Mouse (Mus musculus): ENCODE data around the gene Bcl6b. TPM values are rescaled to one million over a fixed set of nuclear protein-coding genes. Genes with fewer than 3 reads are reported as not detected.

Gene Bcl6b
- polyA plus RNA-seq, 1 experiment from 2014 or later: 22.0 TPM

- no peaks in the 10 kb centered on the region for H3K27me3 ChIP-seq (ENCODE audit: insufficient read depth, low read length)
- H3K4me1 ChIP-seq (replicated peaks; ENCODE audit: insufficient read depth, low read length): no peaks in the 10 kb centered on the region
- no peak overlapping the region for H3K4me3 ChIP-seq (replicated peaks; ENCODE audit: low read depth, low read length)
- ATAC-seq (replicated peaks; ENCODE audit: low FRiP score, low read depth): no peak
- 84% methylated on average over 11 of the region's 11 CpGs for WGBS
- H3K4me2 ChIP-seq (ENCODE audit: low read length): no peak overlapping the region
- H3K9me3 ChIP-seq (replicated peaks; ENCODE audit: low read length): no peaks in the 10 kb centered on the region
- no peak overlapping the region for H3K9ac ChIP-seq (ENCODE audit: low read depth, low read length)
- H3K36me3 ChIP-seq (ENCODE audit: insufficient read depth, low read length): no peaks in the 10 kb centered on the region
- no peak overlapping the region for H3K27ac ChIP-seq
- no peak for DNase-seq (ENCODE audit: low spot score)
- TF ChIP-seq CTCF (IDR thresholded peaks at IDR 0.05; ENCODE audit: low read depth): no peak
Measured at GRCm38 (mm10) chr11:70178311-70178710, 51.3 kb downstream of the Bcl6b start.

GRCm38 (mm10) chr11:70177647-70178046 is 52.0 kb downstream of the Bcl6b start:
- Histone ChIP-seq H3K9ac (ENCODE audit: low read depth, low read length) (no peak overlapping the region), H3K4me2 (ENCODE audit: low read length) (no peak overlapping the region), H3K9me3 (replicated peaks; ENCODE audit: low read length) (no peaks in the 10 kb centered on the region), H3K27ac (no peak overlapping the region), H3K36me3 (ENCODE audit: insufficient read depth, low read length) (no peaks in the 10 kb centered on the region), H3K4me1 (replicated peaks; ENCODE audit: insufficient read depth, low read length) (no peaks in the 10 kb centered on the region), H3K4me3 (replicated peaks; ENCODE audit: low read depth, low read length) (no peak overlapping the region), H3K27me3 (ENCODE audit: insufficient read depth, low read length) (no peaks in the 10 kb centered on the region)
- DNase-seq (ENCODE audit: low spot score) (no peak), ATAC-seq (replicated peaks; ENCODE audit: low FRiP score, low read depth) (no peak)
- TF ChIP-seq CTCF (IDR thresholded peaks at IDR 0.05; ENCODE audit: low read depth): peak; percentile 53
- 72% methylated on average over 8 of the region's 8 CpGs for WGBS

DNA sequence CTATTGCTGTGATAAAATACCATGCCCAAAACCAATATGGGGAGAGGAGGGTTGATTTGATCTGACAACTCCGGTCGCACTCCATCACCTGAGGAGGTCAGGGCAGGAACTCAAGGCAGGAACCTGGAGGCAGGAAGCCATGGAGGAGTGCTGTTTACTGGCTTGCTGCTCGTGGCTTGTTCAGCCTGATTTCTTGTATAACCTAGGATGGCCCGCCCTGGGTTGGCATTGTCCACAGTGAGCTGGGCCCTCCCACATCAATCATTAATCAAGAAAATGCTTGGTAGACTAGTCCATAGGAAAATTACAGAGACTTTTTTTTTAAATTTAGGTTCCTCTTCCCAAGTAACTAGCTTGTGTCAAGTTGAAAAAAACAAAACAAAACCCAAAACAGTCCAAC is 55.1 kb downstream of the Bcl6b start:
- no peak overlapping the region for H3K4me2 ChIP-seq (ENCODE audit: low read length)
- H3K9ac ChIP-seq (ENCODE audit: low read depth, low read length): no peak overlapping the region
- 70% methylated on average over 4 of the region's 4 CpGs for WGBS

More for the DNA sequence above, 55.1 kb downstream of the Bcl6b start:
- ATAC-seq (replicated peaks; ENCODE audit: low FRiP score, low read depth) (no peak), DNase-seq (ENCODE audit: low spot score) (no peak)
- no peak for TF ChIP-seq CTCF (IDR thresholded peaks at IDR 0.05; ENCODE audit: low read depth)
- H3K4me3 ChIP-seq (replicated peaks; ENCODE audit: low read depth, low read length): no peak overlapping the region
- no peak overlapping the region for H3K27ac ChIP-seq
- H3K27me3 ChIP-seq (ENCODE audit: insufficient read depth, low read length): no peaks in the 10 kb centered on the region
- no peaks in the 10 kb centered on the region for H3K36me3 ChIP-seq (ENCODE audit: insufficient read depth, low read length)
- H3K4me1 ChIP-seq (replicated peaks; ENCODE audit: insufficient read depth, low read length): no peaks in the 10 kb centered on the region
- no peaks in the 10 kb centered on the region for H3K9me3 ChIP-seq (replicated peaks; ENCODE audit: low read length)

MicroRNAs encoded within 50 kb of the gene (microRNA counts, 519-probe panel; counts per million panel counts)
- 3,193 counts per million, percentile 70 among the panel's probes with 10 or more counts for microRNA mmu-miR-195
- 1,466 counts per million, percentile 68 among the panel's probes with 10 or more counts for microRNA mmu-miR-497

Small RNAs within 50 kb of the gene (microRNA-seq; reads per million reads assigned to microRNA genes)
- 2,401 reads per million, percentile 86 among the genes with 10 or more reads in this experiment for gene Mir195a
- gene Mir497: not detected
- not detected for gene Mir497b

Other genes with a start within 250 kb of the Bcl6b start
- 28.3 and 29.1 TPM in 2 replicates for gene Ctdnep1, start 248.6 kb downstream of the Bcl6b start, polyA plus RNA-seq (2015; fragmentation: Nextera tagmentation; extraction: Ambion mirVana)
- 97.3 and 97.9 TPM in 2 replicates for gene Elp5, start 247.3 kb downstream of the Bcl6b start, polyA plus RNA-seq (2015; fragmentation: Nextera tagmentation; extraction: Ambion mirVana)
- gene Gabarap, start 238.7 kb downstream of the Bcl6b start, polyA plus RNA-seq (2015; fragmentation: Nextera tagmentation; extraction: Ambion mirVana): 626 TPM in 2 replicates
- gene Phf23, start 234.0 kb downstream of the Bcl6b start, polyA plus RNA-seq (2015; fragmentation: Nextera tagmentation; extraction: Ambion mirVana): 61.9 and 62.6 TPM in 2 replicates
- gene Dvl2, start 229.2 kb downstream of the Bcl6b start, polyA plus RNA-seq (2015; fragmentation: Nextera tagmentation; extraction: Ambion mirVana): 25.8 and 27.1 TPM in 2 replicates
- gene Acadvl, start 214.4 kb downstream of the Bcl6b start, polyA plus RNA-seq (2015; fragmentation: Nextera tagmentation; extraction: Ambion mirVana): 178 and 197 TPM in 2 replicates
- gene Dlg4, start 212.9 kb downstream of the Bcl6b start, polyA plus RNA-seq (2015; fragmentation: Nextera tagmentation; extraction: Ambion mirVana): 4.3 and 6.5 TPM in 2 replicates
- gene Asgr1, start 175.7 kb downstream of the Bcl6b start, polyA plus RNA-seq (2015; fragmentation: Nextera tagmentation; extraction: Ambion mirVana): 2.5 and 2.9 TPM in 2 replicates
- gene Asgr2, start 137.2 kb downstream of the Bcl6b start, polyA plus RNA-seq (2015; fragmentation: Nextera tagmentation; extraction: Ambion mirVana): 0.14 TPM in 1 of 2 replicates, not detected in the other
- 0.37 and 0.47 TPM in 2 replicates for gene Mgl2, start 99.5 kb downstream of the Bcl6b start, polyA plus RNA-seq (2015; fragmentation: Nextera tagmentation; extraction: Ambion mirVana)
- 0.99 and 1.4 TPM in 2 replicates for gene Clec10a, start 73.6 kb downstream of the Bcl6b start, polyA plus RNA-seq (2015; fragmentation: Nextera tagmentation; extraction: Ambion mirVana)
- gene Slc16a11, start 17.0 kb downstream of the Bcl6b start, polyA plus RNA-seq (2015; fragmentation: Nextera tagmentation; extraction: Ambion mirVana): 11.2 and 12.6 TPM in 2 replicates
- 20.6 and 21.4 TPM in 2 replicates for gene Slc16a13, start 8.7 kb downstream of the Bcl6b start, polyA plus RNA-seq (2015; fragmentation: Nextera tagmentation; extraction: Ambion mirVana)
- gene 0610010K14Rik, start 8.1 kb upstream of the Bcl6b start, polyA plus RNA-seq (2015; fragmentation: Nextera tagmentation; extraction: Ambion mirVana): 147 and 150 TPM in 2 replicates
- gene Gm21988, start 10.0 kb upstream of the Bcl6b start, polyA plus RNA-seq (2015; fragmentation: Nextera tagmentation; extraction: Ambion mirVana): 15.6 and 15.9 TPM in 2 replicates
- 455 and 492 TPM in 2 replicates for gene Rnasek, start 10.0 kb upstream of the Bcl6b start, polyA plus RNA-seq (2015; fragmentation: Nextera tagmentation; extraction: Ambion mirVana)
- 3.8 and 4.0 TPM in 2 replicates for gene Alox12, start 25.6 kb upstream of the Bcl6b start, polyA plus RNA-seq (2015; fragmentation: Nextera tagmentation; extraction: Ambion mirVana)
- 0.10 and 0.16 TPM in 2 replicates for gene Alox12e, start 92.8 kb upstream of the Bcl6b start, polyA plus RNA-seq (2015; fragmentation: Nextera tagmentation; extraction: Ambion mirVana)
- 2.3 and 2.4 TPM in 2 replicates for gene Alox15, start 122.2 kb upstream of the Bcl6b start, polyA plus RNA-seq (2015; fragmentation: Nextera tagmentation; extraction: Ambion mirVana)
- 18.8 and 20.2 TPM in 2 replicates for gene Pelp1, start 180.2 kb upstream of the Bcl6b start, polyA plus RNA-seq (2015; fragmentation: Nextera tagmentation; extraction: Ambion mirVana)
- gene Arrb2, start 202.8 kb upstream of the Bcl6b start, polyA plus RNA-seq (2015; fragmentation: Nextera tagmentation; extraction: Ambion mirVana): 12.0 and 13.5 TPM in 2 replicates
- gene Med11, start 222.1 kb upstream of the Bcl6b start, polyA plus RNA-seq (2015; fragmentation: Nextera tagmentation; extraction: Ambion mirVana): 33.5 and 38.3 TPM in 2 replicates
- gene Zmynd15, start 229.6 kb upstream of the Bcl6b start, polyA plus RNA-seq (2015; fragmentation: Nextera tagmentation; extraction: Ambion mirVana): 0.82 and 1.5 TPM in 2 replicates
- 16.7 and 17.6 TPM in 2 replicates for gene Cxcl16, start 230.2 kb upstream of the Bcl6b start, polyA plus RNA-seq (2015; fragmentation: Nextera tagmentation; extraction: Ambion mirVana)

Data from kidney, postnatal 0 days (tissue).